Mouse (Mus musculus) MEL (cell line): ENCODE measurements at regions not wholly inside any gene's neighbourhood (a gene's known extent, or its start where the extent isn't known, plus 50 kb on each side); places are given as distances from the start of the nearest gene placed in this dataset.

ENCODE experiments used
- DNase-seq: peaks from one replicate; pipeline ENCODE4 v3.0.0; 2011; ENCODE audit warnings: low read depth, low spot score
- H3K27ac ChIP-seq: 2 replicates; pipeline ENCODE4 v1.5.1; 2012; ENCODE audit warnings: low read depth, mild to moderate bottlenecking, control low read depth, low read length, moderate library complexity; ENCODE audit not compliant: control insufficient read depth
- H3K27me3 ChIP-seq, 2 experiments: fragments of 150-350 bp in 1 of 2; sonication (generic) in 1 of 2; 2 replicates each; pipeline ENCODE4 v1.6.1; 2012; ENCODE audit warnings: low read length in 2 of 2, mild to moderate bottlenecking in 2 of 2, improper control_type of control experiment in 1 of 2, moderate library complexity in 1 of 2; ENCODE audit not compliant: insufficient read depth in 2 of 2, control insufficient read depth in 1 of 2
- H3K36me3 ChIP-seq, 2 experiments: 2 replicates each; pipeline ENCODE4 v1.6.1; 2012 to 2014; ENCODE audit warnings: low read length in 2 of 2, improper control_type of control experiment in 1 of 2, inconsistent platforms in 1 of 2, mild to moderate bottlenecking in 1 of 2; ENCODE audit not compliant: insufficient read depth in 2 of 2, control insufficient read depth in 1 of 2
- H3K4me1 ChIP-seq, 2 experiments: fragments of 150-350 bp in 1 of 2; sonication (generic) in 1 of 2; 2 replicates each; pipeline ENCODE4 v1.6.1; 2012; ENCODE audit warnings: low read length in 2 of 2, improper control_type of control experiment in 1 of 2, mild to moderate bottlenecking in 1 of 2; ENCODE audit not compliant: insufficient read depth in 2 of 2, control insufficient read depth in 1 of 2
- H3K4me3 ChIP-seq, 2 experiments: fragments of 150-350 bp in 1 of 2; sonication (generic) in 1 of 2; 2 replicates each; pipeline ENCODE4 v1.5.1; 2012; ENCODE audit warnings: low read depth in 2 of 2, low read length in 2 of 2, mild to moderate bottlenecking in 2 of 2, moderate library complexity in 2 of 2, control low read depth in 1 of 2, improper control_type of control experiment in 1 of 2; ENCODE audit not compliant: control insufficient read depth in 1 of 2, insufficient read depth in 1 of 2
- H3K79me2 ChIP-seq: 2 replicates; pipeline ENCODE4 v1.6.1; 2012; ENCODE audit warnings: mild to moderate bottlenecking, low read length, moderate library complexity; ENCODE audit not compliant: control insufficient read depth, poor library complexity, insufficient read depth
- H3K9ac ChIP-seq: 2 replicates; pipeline ENCODE4 v1.6.1; 2012; ENCODE audit warnings: low read depth, mild to moderate bottlenecking, control low read depth, low read length, moderate library complexity; ENCODE audit not compliant: control insufficient read depth, poor library complexity, severe bottlenecking
- H3K9me3 ChIP-seq: fragments of 150-350 bp; sonication (generic); replicated peaks from 2 replicates; pipeline ENCODE4 v1.6.1; 2012; ENCODE audit warnings: mild to moderate bottlenecking, low read length, improper control_type of control experiment, moderate library complexity; ENCODE audit not compliant: insufficient read depth
- BHLHE40 ChIP-seq: IDR thresholded peaks from 2 replicates; pipeline ENCODE4 v1.6.1; 2012; ENCODE audit warnings: low read depth, mild to moderate bottlenecking, inconsistent platforms, low read length, improper control_type of control experiment, borderline replicate concordance
- CHD1 ChIP-seq: IDR thresholded peaks from 2 replicates; pipeline ENCODE4 v1.6.1; 2012; ENCODE audit warnings: low read depth, mild to moderate bottlenecking, inconsistent platforms, low read length, improper control_type of control experiment
- CHD2 ChIP-seq: IDR thresholded peaks from 2 replicates; pipeline ENCODE4 v1.6.1; 2011; ENCODE audit warnings: low read length, improper control_type of control experiment
- CTCF ChIP-seq, 3 experiments: IDR thresholded peaks in 2 of 3; conservative IDR thresholded peaks in 1 of 3; 2 replicates each; pipeline ENCODE4 v1.5.1; 2011 to 2012; ENCODE audit warnings: low read length in 3 of 3, low read depth in 2 of 3, mild to moderate bottlenecking in 2 of 3, improper control_type of control experiment in 1 of 3, inconsistent platforms in 1 of 3, mixed read lengths in 1 of 3, moderate library complexity in 1 of 3; ENCODE audit not compliant: control insufficient read depth in 1 of 3, insufficient read depth in 1 of 3, poor library complexity in 1 of 3, severe bottlenecking in 1 of 3
- E2F4 ChIP-seq: IDR thresholded peaks from 2 replicates; pipeline ENCODE4 v1.6.1; 2011; ENCODE audit warnings: low read depth, low read length, improper control_type of control experiment, borderline replicate concordance
- ELF1 ChIP-seq: IDR thresholded peaks from 2 replicates; pipeline ENCODE4 v1.6.1; 2014; ENCODE audit warnings: low read depth, mild to moderate bottlenecking, inconsistent platforms, low read length, improper control_type of control experiment, moderate library complexity
- EP300 ChIP-seq, 2 experiments: IDR thresholded peaks; 2 replicates each; pipeline ENCODE4 v1.6.1; 2011; ENCODE audit warnings: improper control_type of control experiment in 2 of 2, low read length in 2 of 2, low read depth in 1 of 2, mild to moderate bottlenecking in 1 of 2
- GABPA ChIP-seq: IDR thresholded peaks from 2 replicates; pipeline ENCODE4 v1.6.1; 2012; ENCODE audit warnings: low read depth, mild to moderate bottlenecking, inconsistent platforms, low read length, improper control_type of control experiment, moderate library complexity
- GATA1 ChIP-seq: IDR thresholded peaks from 2 replicates; pipeline ENCODE4 v1.6.1; 2011; ENCODE audit warnings: low read depth, low read length, improper control_type of control experiment
- JUND ChIP-seq: IDR thresholded peaks from 2 replicates; pipeline ENCODE4 v1.6.1; 2011; ENCODE audit warnings: low read depth, mild to moderate bottlenecking, improper control_type of control experiment, low read length
- KAT2A ChIP-seq: conservative IDR thresholded peaks from 2 replicates; pipeline ENCODE4 v1.6.1; 2012; ENCODE audit warnings: low read depth, low read length, improper control_type of control experiment, inconsistent platforms
- MAX ChIP-seq: IDR thresholded peaks from 2 replicates; pipeline ENCODE4 v1.6.1; 2011; ENCODE audit warnings: low read length, improper control_type of control experiment
- MAZ ChIP-seq: IDR thresholded peaks from 2 replicates; pipeline ENCODE4 v1.6.1; 2012; ENCODE audit warnings: low read depth, mild to moderate bottlenecking, inconsistent platforms, low read length, improper control_type of control experiment
- MEF2A ChIP-seq: IDR thresholded peaks from 2 replicates; pipeline ENCODE4 v1.6.1; 2014; ENCODE audit warnings: low read depth, mild to moderate bottlenecking, inconsistent platforms, low read length, improper control_type of control experiment; ENCODE audit not compliant: poor library complexity, insufficient replicate concordance, severe bottlenecking; ENCODE audit errors: extremely low read depth
- MYC ChIP-seq: IDR thresholded peaks from 2 replicates; pipeline ENCODE4 v1.6.1; 2011; ENCODE audit warnings: low read depth, mild to moderate bottlenecking, low read length, improper control_type of control experiment, moderate library complexity
- NELFE ChIP-seq: IDR thresholded peaks from 2 replicates; pipeline ENCODE4 v1.6.1; 2011; ENCODE audit warnings: low read depth, low read length, improper control_type of control experiment
- POLR2AphosphoS5 ChIP-seq: IDR thresholded peaks from 2 replicates; pipeline ENCODE4 v1.6.1; 2012; ENCODE audit warnings: low read depth, borderline replicate concordance, mild to moderate bottlenecking, inconsistent platforms, low read length, moderate library complexity, mixed read lengths
- RAD21 ChIP-seq: IDR thresholded peaks from 2 replicates; pipeline ENCODE4 v1.6.1; 2011; ENCODE audit warnings: mild to moderate bottlenecking, low read depth, low read length, improper control_type of control experiment
- RCOR1 ChIP-seq: IDR thresholded peaks from 2 replicates; pipeline ENCODE4 v1.6.1; 2012; ENCODE audit warnings: low read depth, mild to moderate bottlenecking, inconsistent platforms, low read length, improper control_type of control experiment
- SIN3A ChIP-seq: IDR thresholded peaks from 2 replicates; pipeline ENCODE4 v1.6.1; 2012; ENCODE audit warnings: low read length, improper control_type of control experiment, inconsistent platforms
- TBP ChIP-seq: IDR thresholded peaks from 2 replicates; pipeline ENCODE4 v1.8.0; 2011; ENCODE audit warnings: low read depth, low read length, improper control_type of control experiment
- USF1 ChIP-seq: IDR thresholded peaks from 2 replicates; pipeline ENCODE4 v1.6.1; 2014; ENCODE audit warnings: low read depth, mild to moderate bottlenecking, inconsistent platforms, low read length, improper control_type of control experiment, moderate library complexity
- USF2 ChIP-seq, 2 experiments: IDR thresholded peaks; 2 replicates each; pipeline ENCODE4 v1.6.1; 2011 to 2012; ENCODE audit warnings: improper control_type of control experiment in 2 of 2, low read length in 2 of 2, borderline replicate concordance in 1 of 2, inconsistent platforms in 1 of 2, low read depth in 1 of 2, mild to moderate bottlenecking in 1 of 2; ENCODE audit not compliant: insufficient read depth in 1 of 2
- ZKSCAN1 ChIP-seq: IDR thresholded peaks from 2 replicates; pipeline ENCODE4 v1.6.1; 2012; ENCODE audit warnings: low read depth, mild to moderate bottlenecking, inconsistent platforms, low read length, improper control_type of control experiment, moderate library complexity
- ZMIZ1 ChIP-seq: IDR thresholded peaks from 2 replicates; pipeline ENCODE4 v1.6.1; 2012; ENCODE audit warnings: low read depth, mild to moderate bottlenecking, inconsistent platforms, low read length, improper control_type of control experiment, moderate library complexity

DNA sequence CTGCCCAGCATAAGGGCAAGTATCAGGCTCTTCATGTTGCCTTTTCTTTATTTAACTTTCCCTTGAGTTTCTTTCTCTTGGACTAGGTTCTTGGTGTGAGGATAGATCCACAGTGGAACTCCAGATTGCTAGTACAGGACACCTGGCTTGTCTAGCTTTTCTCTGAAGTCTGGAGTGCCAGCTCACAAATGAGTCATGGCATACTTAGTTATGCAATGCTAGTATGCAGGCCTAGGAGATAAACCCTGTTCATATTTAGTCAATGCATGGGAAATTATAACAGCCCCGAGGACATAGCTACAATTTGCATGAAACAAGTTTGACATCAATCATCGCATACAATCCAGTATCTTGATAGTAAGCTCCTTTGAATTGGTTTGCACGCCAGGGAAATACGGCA, 167.0 kb downstream of the Cd109 start:
- no peak for DNase-seq

DNA sequence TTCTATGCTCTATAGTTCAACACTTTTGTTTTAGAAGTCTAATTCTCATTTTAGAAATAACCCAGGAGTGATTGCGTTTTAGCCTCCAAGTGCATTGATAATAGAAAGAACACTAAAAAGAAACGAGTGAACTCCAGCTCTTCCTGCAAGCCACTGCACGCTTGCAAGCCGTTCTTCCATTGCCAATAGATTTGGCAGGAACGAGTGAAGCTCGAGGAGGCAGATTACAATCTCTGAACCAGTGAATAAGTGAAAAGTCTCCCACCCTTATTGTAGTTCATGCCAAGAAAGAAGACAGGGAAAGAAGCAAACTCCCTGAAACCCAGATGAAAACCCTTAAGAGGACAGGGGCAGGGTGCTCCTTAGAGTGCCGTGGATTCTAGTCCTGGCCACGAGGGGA, 167.5 kb downstream of the Cd109 start:
- TF ChIP-seq BHLHE40 (no peak), KAT2A (no peak), MYC (no peak), ZKSCAN1 (no peak), JUND (no peak), CHD1 (no peak), CTCF (IDR thresholded peaks at IDR 0.05 in 2 of 3, conservative IDR thresholded peaks at IDR 0.05 in 1 of 3; ENCODE audit: control insufficient read depth in 1 of 3, insufficient read depth in 1 of 3, low read depth in 2 of 3, low read length in 3 of 3, poor library complexity in 1 of 3, severe bottlenecking in 1 of 3) (no peak), USF1 (no peak), USF2 (IDR thresholded peaks at IDR 0.05; ENCODE audit: borderline replicate concordance in 1 of 2, insufficient read depth in 1 of 2, low read depth in 1 of 2, low read length in 2 of 2) (no peak), GATA1 (no peak), E2F4 (no peak), POLR2AphosphoS5 (no peak), MEF2A (no peak), TBP (no peak), RAD21 (no peak), RCOR1 (no peak), EP300 (IDR thresholded peaks at IDR 0.05; ENCODE audit: low read depth in 1 of 2, low read length in 2 of 2) (no peak), MAX (no peak), SIN3A (no peak), GABPA (no peak)
- Histone ChIP-seq H3K9me3 (no peaks in the 10 kb centered on the region), H3K36me3 (no peaks in the 10 kb centered on the region), H3K9ac (no peak overlapping the region), H3K4me1 (no peaks in the 10 kb centered on the region), H3K4me3 (no peak overlapping the region), H3K27ac (no peak overlapping the region), H3K27me3 (peaks cover 0 to 2% of the 10 kb centered on the region in 2 experiments; a peak in 1 of 4 replicates), H3K79me2 (no peaks in the 10 kb centered on the region)
- DNase-seq = no peak

More for the DNA sequence above, 167.0 kb downstream of the Cd109 start:
- Histone ChIP-seq H3K9ac (no peak overlapping the region), H3K4me1 (no peaks in the 10 kb centered on the region), H3K36me3 (no peaks in the 10 kb centered on the region), H3K79me2 (no peaks in the 10 kb centered on the region), H3K4me3 (no peak overlapping the region), H3K27me3 (peaks cover 0 to 2% of the 10 kb centered on the region in 2 experiments; a peak in 1 of 4 replicates), H3K27ac (no peak overlapping the region), H3K9me3 (no peaks in the 10 kb centered on the region)
- no peak for TF ChIP-seq E2F4
- no peak for TF ChIP-seq JUND
- TF ChIP-seq CHD2 = no peak
- TF ChIP-seq MAX = no peak
- TF ChIP-seq ELF1 = no peak
- TF ChIP-seq CHD1 = no peak
- TF ChIP-seq NELFE = no peak
- no peak for TF ChIP-seq ZMIZ1
- TF ChIP-seq RAD21 = no peak
- no peak for TF ChIP-seq RCOR1
- TF ChIP-seq MAZ = no peak
